Mouse (Mus musculus): ENCODE results near the gene Slc1a4. TPM values are rescaled to one million over a fixed set of nuclear protein-coding genes. Genes with fewer than 3 reads are reported as not detected.

The Slc1a4 gene
- polyA plus RNA-seq, 1 experiment from 2014 or later = 22.9 TPM

DNA sequence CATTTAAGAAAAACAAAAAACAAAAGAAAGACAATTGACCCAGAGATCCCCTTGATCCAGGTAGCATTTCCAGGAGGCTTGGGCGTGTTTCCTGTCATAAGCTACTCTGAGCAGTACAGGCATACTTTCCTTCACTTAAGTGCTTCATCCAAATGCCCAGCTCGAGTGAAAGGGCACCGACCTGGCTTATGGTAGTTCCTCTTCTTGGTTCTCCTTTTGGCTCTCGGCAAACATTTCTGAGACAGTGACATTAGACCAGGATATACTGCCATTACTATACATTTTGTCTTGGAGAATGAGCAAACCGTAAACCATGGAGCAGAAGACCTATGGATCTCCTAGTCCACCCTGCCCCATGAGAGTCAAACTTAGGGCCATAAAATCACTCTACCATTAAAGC is 2.8 kb downstream of the Slc1a4 start:
- no peaks in the 10 kb centered on the region for H3K36me3 ChIP-seq (ENCODE audit: control insufficient read depth, insufficient read depth, low read length)
- no peaks in the 10 kb centered on the region for H3K9me3 ChIP-seq (ENCODE audit: control insufficient read depth, low read length)
- no peak overlapping the region for H3K4me3 ChIP-seq (ENCODE audit: low read depth, low read length)
- H3K27me3 ChIP-seq (ENCODE audit: control insufficient read depth, insufficient read depth, low read length) = no peaks in the 10 kb centered on the region
- ATAC-seq (ENCODE audit: insufficient read depth, low FRiP score, low TSS enrichment) = no peak
- no peak overlapping the region for H3K4me2 ChIP-seq (ENCODE audit: low read depth)
- no peak overlapping the region for H3K27ac ChIP-seq (ENCODE audit: low read depth, low read length)
- DNase-seq (ENCODE audit: low spot score) = no peak
- 87% methylated on average over 5 of the region's 5 CpGs for WGBS
- no peak overlapping the region for H3K9ac ChIP-seq (ENCODE audit: low read length)
- no peaks in the 10 kb centered on the region for H3K4me1 ChIP-seq (ENCODE audit: control insufficient read depth, insufficient read depth, low read length)

DNA sequence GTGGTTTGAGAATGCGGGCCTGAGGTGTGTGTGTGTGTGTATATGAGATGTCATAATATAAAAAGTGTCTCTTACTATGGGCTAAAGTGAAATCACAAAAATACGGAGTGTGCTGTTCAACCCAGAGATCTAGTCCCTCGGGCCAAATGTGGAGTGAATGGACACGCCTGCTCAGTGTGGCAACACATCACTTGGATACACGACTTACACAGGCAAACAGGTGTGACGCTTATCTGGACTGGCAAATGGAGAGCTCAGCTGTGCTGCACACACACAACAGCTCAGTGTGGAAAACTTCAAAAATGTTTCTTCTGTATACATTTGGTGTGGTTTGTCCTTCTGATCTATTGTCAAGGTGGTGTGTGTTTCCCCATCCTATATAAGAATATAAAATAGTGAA is 3.7 kb downstream of the Slc1a4 start:
- no peak for ATAC-seq (ENCODE audit: insufficient read depth, low FRiP score, low TSS enrichment)
- Histone ChIP-seq H3K4me2 (ENCODE audit: low read depth) (no peak overlapping the region), H3K4me1 (ENCODE audit: control insufficient read depth, insufficient read depth, low read length) (no peaks in the 10 kb centered on the region)

GRCm38 (mm10) chr11:20326328-20326995 is 6.1 kb downstream of the Slc1a4 start:
- Histone ChIP-seq H3K4me3 (ENCODE audit: low read depth, low read length) (no peak overlapping the region), H3K4me1 (ENCODE audit: control insufficient read depth, insufficient read depth, low read length) (no peaks in the 10 kb centered on the region), H3K9ac (ENCODE audit: low read length) (no peak overlapping the region), H3K27ac (ENCODE audit: low read depth, low read length) (no peak overlapping the region), H3K4me2 (ENCODE audit: low read depth) (no peak overlapping the region), H3K27me3 (ENCODE audit: control insufficient read depth, insufficient read depth, low read length) (no peaks in the 10 kb centered on the region), H3K36me3 (ENCODE audit: control insufficient read depth, insufficient read depth, low read length) (no peaks in the 10 kb centered on the region), H3K9me3 (ENCODE audit: control insufficient read depth, low read length) (no peaks in the 10 kb centered on the region)
- WGBS = 84% methylated on average over 11 of the region's 11 CpGs
- no peak for ATAC-seq (ENCODE audit: insufficient read depth, low FRiP score, low TSS enrichment)
- no peak for DNase-seq (ENCODE audit: low spot score)

More for the DNA sequence above, 3.7 kb downstream of the Slc1a4 start:
- no peak overlapping the region for H3K9ac ChIP-seq (ENCODE audit: low read length)
- no peak for DNase-seq (ENCODE audit: low spot score)
- H3K9me3 ChIP-seq (ENCODE audit: control insufficient read depth, low read length) = no peaks in the 10 kb centered on the region
- no peak overlapping the region for H3K4me3 ChIP-seq (ENCODE audit: low read depth, low read length)
- no peak overlapping the region for H3K27ac ChIP-seq (ENCODE audit: low read depth, low read length)
- no peaks in the 10 kb centered on the region for H3K36me3 ChIP-seq (ENCODE audit: control insufficient read depth, insufficient read depth, low read length)
- no peaks in the 10 kb centered on the region for H3K27me3 ChIP-seq (ENCODE audit: control insufficient read depth, insufficient read depth, low read length)
- WGBS = 88% methylated on average over 6 of the region's 6 CpGs

- Histone ChIP-seq H3K9ac (ENCODE audit: low read length) (no peak overlapping the region), H3K36me3 (ENCODE audit: control insufficient read depth, insufficient read depth, low read length) (no peaks in the 10 kb centered on the region), H3K4me1 (ENCODE audit: control insufficient read depth, insufficient read depth, low read length) (no peaks in the 10 kb centered on the region), H3K9me3 (ENCODE audit: control insufficient read depth, low read length) (no peaks in the 10 kb centered on the region), H3K27ac (ENCODE audit: low read depth, low read length) (no peak overlapping the region), H3K4me3 (ENCODE audit: low read depth, low read length) (no peak overlapping the region), H3K27me3 (ENCODE audit: control insufficient read depth, insufficient read depth, low read length) (no peaks in the 10 kb centered on the region), H3K4me2 (ENCODE audit: low read depth) (no peak overlapping the region)
- DNase-seq (ENCODE audit: low spot score) (no peak), ATAC-seq (ENCODE audit: insufficient read depth, low FRiP score, low TSS enrichment) (no peak)
- 92% methylated on average over 9 of the region's 9 CpGs for WGBS
Observed at GRCm38 (mm10) chr11:20325073-20325694, 7.3 kb downstream of the Slc1a4 start.

DNA sequence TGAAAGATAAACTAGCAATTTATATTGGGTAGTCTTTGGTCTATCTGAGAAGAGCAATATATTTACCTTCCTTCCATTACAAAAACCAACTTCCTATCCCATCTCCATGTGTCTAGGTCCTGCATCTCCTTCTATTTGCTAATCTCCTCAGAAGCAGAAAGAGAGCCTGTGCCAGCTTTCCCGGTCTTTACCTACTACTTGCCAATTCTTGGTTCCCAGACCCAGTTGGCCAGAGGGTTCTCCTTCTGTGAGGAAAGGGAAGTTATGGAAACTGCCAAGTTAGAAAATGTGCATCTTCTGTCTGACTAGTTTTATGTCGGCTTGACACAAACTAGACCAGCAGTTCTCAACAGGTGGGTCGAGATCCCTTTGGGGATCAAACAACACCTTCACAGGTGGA is 8.5 kb downstream of the Slc1a4 start:
- H3K9me3 ChIP-seq (ENCODE audit: control insufficient read depth, low read length) = no peaks in the 10 kb centered on the region
- H3K36me3 ChIP-seq (ENCODE audit: control insufficient read depth, insufficient read depth, low read length) = no peaks in the 10 kb centered on the region
- H3K4me3 ChIP-seq (ENCODE audit: low read depth, low read length) = no peak overlapping the region
- no peaks in the 10 kb centered on the region for H3K4me1 ChIP-seq (ENCODE audit: control insufficient read depth, insufficient read depth, low read length)
- ATAC-seq (ENCODE audit: insufficient read depth, low FRiP score, low TSS enrichment) (no peak), DNase-seq (ENCODE audit: low spot score) (no peak)
- no peak overlapping the region for H3K4me2 ChIP-seq (ENCODE audit: low read depth)
- H3K9ac ChIP-seq (ENCODE audit: low read length) = no peak overlapping the region
- H3K27me3 ChIP-seq (ENCODE audit: control insufficient read depth, insufficient read depth, low read length) = no peaks in the 10 kb centered on the region
- H3K27ac ChIP-seq (ENCODE audit: low read depth, low read length) = no peak overlapping the region
- WGBS = 95% methylated on average over 3 of the region's 3 CpGs

GRCm38 (mm10) chr11:20322366-20322765 is 10.1 kb downstream of the Slc1a4 start:
- Histone ChIP-seq H3K36me3 (ENCODE audit: control insufficient read depth, insufficient read depth, low read length) (no peaks in the 10 kb centered on the region), H3K4me2 (ENCODE audit: low read depth) (no peak overlapping the region), H3K4me3 (ENCODE audit: low read depth, low read length) (no peak overlapping the region), H3K27me3 (ENCODE audit: control insufficient read depth, insufficient read depth, low read length) (no peaks in the 10 kb centered on the region), H3K27ac (ENCODE audit: low read depth, low read length) (no peak overlapping the region), H3K9ac (ENCODE audit: low read length) (no peak overlapping the region), H3K4me1 (ENCODE audit: control insufficient read depth, insufficient read depth, low read length) (no peaks in the 10 kb centered on the region), H3K9me3 (ENCODE audit: control insufficient read depth, low read length) (no peaks in the 10 kb centered on the region)
- 84% methylated on average over 3 of the region's 3 CpGs for WGBS
- DNase-seq (ENCODE audit: low spot score) = no peak
- ATAC-seq (ENCODE audit: insufficient read depth, low FRiP score, low TSS enrichment) = no peak

GRCm38 (mm10) chr11:20320661-20321060 is 11.9 kb downstream of the Slc1a4 start:
- WGBS = 76% methylated on average over 3 of the region's 3 CpGs

DNA sequence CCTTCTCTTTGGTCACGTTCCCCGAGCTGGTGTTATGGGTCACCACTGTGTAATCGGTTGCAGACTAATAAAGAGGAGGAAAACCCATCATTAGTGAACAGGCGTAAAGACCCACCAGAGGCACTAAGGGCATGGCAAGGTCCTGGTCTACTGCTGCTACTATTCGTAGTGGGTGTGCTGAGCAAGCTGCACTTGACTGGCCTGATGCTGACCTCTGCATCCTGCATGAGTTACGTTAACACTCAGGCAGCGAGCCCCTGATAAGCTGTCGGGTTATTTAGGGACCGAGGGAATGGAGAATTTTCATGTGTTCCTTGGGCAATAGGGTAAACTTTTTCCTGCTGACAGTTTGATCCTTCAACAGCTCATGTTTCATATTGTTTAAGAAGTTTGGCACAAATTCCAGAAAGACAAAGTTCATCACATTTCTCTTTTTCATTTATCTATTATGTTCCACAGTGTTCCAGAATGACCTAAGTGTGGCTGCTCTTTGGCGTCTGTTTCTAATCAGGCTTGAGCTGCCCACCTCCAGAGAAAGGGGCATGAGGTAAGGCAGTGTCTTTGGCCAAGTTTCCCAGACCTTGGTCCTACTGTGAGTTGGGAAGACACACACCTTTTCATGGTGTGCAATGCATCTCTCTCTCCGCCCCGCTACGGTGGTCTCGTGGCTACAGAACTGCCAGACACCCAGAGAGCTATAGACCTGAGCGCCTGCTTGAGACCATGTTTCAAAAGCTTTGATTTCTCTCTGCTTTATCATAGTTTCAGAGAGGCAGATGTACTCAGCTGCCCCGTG is 13.7 kb downstream of the Slc1a4 start:
- no peak overlapping the region for H3K27ac ChIP-seq (ENCODE audit: low read depth, low read length)
- ATAC-seq (ENCODE audit: insufficient read depth, low FRiP score, low TSS enrichment) (no peak), DNase-seq (ENCODE audit: low spot score) (no peak)
- no peaks in the 10 kb centered on the region for H3K4me1 ChIP-seq (ENCODE audit: control insufficient read depth, insufficient read depth, low read length)
- no peaks in the 10 kb centered on the region for H3K9me3 ChIP-seq (ENCODE audit: control insufficient read depth, low read length)
- no peak overlapping the region for H3K4me3 ChIP-seq (ENCODE audit: low read depth, low read length)
- no peaks in the 10 kb centered on the region for H3K27me3 ChIP-seq (ENCODE audit: control insufficient read depth, insufficient read depth, low read length)
- H3K4me2 ChIP-seq (ENCODE audit: low read depth) = no peak overlapping the region
- 75% methylated on average over 16 of the region's 16 CpGs for WGBS
- H3K9ac ChIP-seq (ENCODE audit: low read length) = no peak overlapping the region
- no peaks in the 10 kb centered on the region for H3K36me3 ChIP-seq (ENCODE audit: control insufficient read depth, insufficient read depth, low read length)

More at GRCm38 (mm10) chr11:20320661-20321060, 11.9 kb downstream of the Slc1a4 start:
- H3K27me3 ChIP-seq (ENCODE audit: control insufficient read depth, insufficient read depth, low read length) = no peaks in the 10 kb centered on the region
- no peaks in the 10 kb centered on the region for H3K4me1 ChIP-seq (ENCODE audit: control insufficient read depth, insufficient read depth, low read length)
- H3K36me3 ChIP-seq (ENCODE audit: control insufficient read depth, insufficient read depth, low read length) = no peaks in the 10 kb centered on the region
- H3K9me3 ChIP-seq (ENCODE audit: control insufficient read depth, low read length) = no peaks in the 10 kb centered on the region
- no peak overlapping the region for H3K27ac ChIP-seq (ENCODE audit: low read depth, low read length)
- no peak overlapping the region for H3K9ac ChIP-seq (ENCODE audit: low read length)
- H3K4me2 ChIP-seq (ENCODE audit: low read depth) = no peak overlapping the region
- no peak overlapping the region for H3K4me3 ChIP-seq (ENCODE audit: low read depth, low read length)
- no peak for ATAC-seq (ENCODE audit: insufficient read depth, low FRiP score, low TSS enrichment)
- no peak for DNase-seq (ENCODE audit: low spot score)
